Mouse (Mus musculus): ENCODE results near the gene Lrrc74a. TPM values are rescaled to one million over a fixed set of nuclear protein-coding genes. Genes with fewer than 3 reads are reported as not detected.

Gene Lrrc74a
- total RNA-seq, 2 experiments from 2014 or later, result not detected

Other genes with a start within 250 kb of the Lrrc74a start
- gene Vash1, start 55.7 kb upstream of the Lrrc74a start, total RNA-seq (2015; ENCODE audit: low replicate concordance), result not detected in 2 replicates
- gene Vash1, start 55.7 kb upstream of the Lrrc74a start, total RNA-seq (2017; ENCODE audit: low replicate concordance), result not detected in 2 replicates
- not detected in 2 replicates for gene Angel1, start 7.9 kb upstream of the Lrrc74a start, total RNA-seq (2015; ENCODE audit: low replicate concordance)
- gene Angel1, start 7.9 kb upstream of the Lrrc74a start, total RNA-seq (2017; ENCODE audit: low replicate concordance), result not detected in 2 replicates
- 0.72 and 2.5 TPM in 2 replicates for gene Irf2bpl, start 150.4 kb downstream of the Lrrc74a start, total RNA-seq (2015; ENCODE audit: low replicate concordance)
- 0.53 and 1.5 TPM in 2 replicates for gene Irf2bpl, start 150.4 kb downstream of the Lrrc74a start, total RNA-seq (2017; ENCODE audit: low replicate concordance)
- gene Cipc, start 212.7 kb downstream of the Lrrc74a start, total RNA-seq (2015; ENCODE audit: low replicate concordance), result 8.6 and 9.2 TPM in 2 replicates
- 5.8 and 16.4 TPM in 2 replicates for gene Cipc, start 212.7 kb downstream of the Lrrc74a start, total RNA-seq (2017; ENCODE audit: low replicate concordance)